Mouse (Mus musculus) ES-E14 (cell line): ENCODE measurements at regions not wholly inside any gene's neighbourhood (a gene's known extent, or its start where the extent isn't known, plus 50 kb on each side); places are given as distances from the start of the nearest gene placed in this dataset.

ENCODE experiments used
- DNase-seq: peaks from one replicate; pipeline ENCODE4 v3.0.0-alpha.2; 2013; ENCODE audit warnings: low read depth, low spot score
- H3K27ac ChIP-seq: 2 replicates; pipeline ENCODE4 v1.5.1; 2012; ENCODE audit warnings: low read depth, mild to moderate bottlenecking, low read length, moderate library complexity, mixed read lengths; ENCODE audit not compliant: poor library complexity, insufficient read depth, severe bottlenecking
- H3K36me3 ChIP-seq: 2 replicates; pipeline ENCODE4 v1.6.1; 2012; ENCODE audit warnings: mild to moderate bottlenecking, low read length, moderate library complexity, mixed read lengths; ENCODE audit not compliant: control insufficient read depth, poor library complexity, insufficient read depth, severe bottlenecking
- H3K4me1 ChIP-seq, 2 experiments: fragments of 150-350 bp in 1 of 2; sonication (generic) in 1 of 2; 2 replicates each; pipeline ENCODE4 v1.6.1; 2012; ENCODE audit warnings: low read length in 2 of 2, mild to moderate bottlenecking in 1 of 2, mixed read lengths in 1 of 2; ENCODE audit not compliant: control insufficient read depth in 2 of 2, insufficient read depth in 2 of 2, poor library complexity in 1 of 2
- H3K4me3 ChIP-seq, 2 experiments: fragments of 150-350 bp in 1 of 2; sonication (generic) in 1 of 2; 2 replicates each; pipeline ENCODE4 v1.5.1; 2012; ENCODE audit warnings: low read length in 2 of 2, low read depth in 1 of 2, mild to moderate bottlenecking in 1 of 2, mixed read lengths in 1 of 2; ENCODE audit not compliant: insufficient read depth in 1 of 2, poor library complexity in 1 of 2, severe bottlenecking in 1 of 2
- H3K9ac ChIP-seq: 2 replicates; pipeline ENCODE4 v1.6.1; 2012; ENCODE audit warnings: low read depth, mild to moderate bottlenecking, low read length, mixed read lengths; ENCODE audit not compliant: poor library complexity, insufficient read depth, severe bottlenecking
- H3K9me3 ChIP-seq: fragments of 150-350 bp; sonication (generic); 2 replicates; pipeline ENCODE4 v1.6.1; 2012; ENCODE audit warnings: low read depth, mild to moderate bottlenecking, low read length; ENCODE audit not compliant: control insufficient read depth, insufficient read depth
- CHD2 ChIP-seq: IDR thresholded peaks from 2 replicates; pipeline ENCODE4 v1.6.1; 2014; ENCODE audit warnings: mild to moderate bottlenecking, low read depth, low read length, inconsistent platforms
- HCFC1 ChIP-seq: IDR thresholded peaks from 2 replicates; pipeline ENCODE4 v1.6.1; 2012; ENCODE audit warnings: low read length, inconsistent platforms, borderline replicate concordance; ENCODE audit not compliant: insufficient read depth
- MAFK ChIP-seq: IDR thresholded peaks from 2 replicates; pipeline ENCODE4 v1.6.1; 2014; ENCODE audit warnings: mild to moderate bottlenecking, low read depth, low read length, inconsistent platforms; ENCODE audit not compliant: insufficient read depth
- ZC3H11A ChIP-seq: IDR thresholded peaks from 2 replicates; pipeline ENCODE4 v1.6.1; 2012; ENCODE audit warnings: low read depth, mild to moderate bottlenecking, inconsistent platforms, low read length, borderline replicate concordance
- ZNF384 ChIP-seq: IDR thresholded peaks from 2 replicates; pipeline ENCODE4 v1.6.1; 2012; ENCODE audit warnings: low read depth, low read length, inconsistent platforms
- in situ Hi-C, 2 experiments: fragments of 600-800 bp; cut with MboI; formaldehyde crosslinking; loops; one replicate each; pipeline ENCODE4 v1.15.1; 2025; ENCODE audit warnings: low sequenced_read_pairs in 2 of 2, inconsistent platforms in 1 of 2; ENCODE audit not compliant: unreplicated experiment in 2 of 2

DNA sequence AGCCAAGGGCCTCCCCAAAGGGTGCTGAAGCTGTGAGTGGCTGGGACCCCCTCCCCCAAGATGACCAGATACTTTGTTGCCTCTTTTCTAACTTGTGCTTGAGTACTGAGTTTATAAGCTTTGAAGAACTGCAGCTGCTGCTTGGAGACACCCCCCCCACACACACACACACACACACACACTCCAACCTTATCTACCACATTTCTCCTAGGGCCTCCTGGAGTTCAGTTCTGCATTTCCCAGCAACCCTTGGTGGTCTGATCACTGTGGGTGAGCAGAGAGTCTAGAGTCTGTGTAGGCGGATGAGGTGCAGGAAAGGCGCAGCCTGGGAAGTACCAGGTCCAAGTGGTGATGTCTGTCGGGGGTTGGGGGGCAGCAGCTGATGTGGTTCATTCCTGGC is 479.3 kb downstream of the Ajap1 start:
- DNase-seq = no peak
- H3K9me3 ChIP-seq = no peaks in the 10 kb centered on the region
- H3K4me1 ChIP-seq = no peaks in the 10 kb centered on the region
- no peak overlapping the region for H3K9ac ChIP-seq
- no peak overlapping the region for H3K27ac ChIP-seq
- no peak for TF ChIP-seq ZC3H11A
- TF ChIP-seq CHD2 = no peak
- TF ChIP-seq HCFC1 = no peak
- no peak for TF ChIP-seq ZNF384
- no peak for TF ChIP-seq MAFK
- H3K4me3 ChIP-seq = no peak overlapping the region
- in situ Hi-C loops = no loop called here
- no peaks in the 10 kb centered on the region for H3K36me3 ChIP-seq

DNA sequence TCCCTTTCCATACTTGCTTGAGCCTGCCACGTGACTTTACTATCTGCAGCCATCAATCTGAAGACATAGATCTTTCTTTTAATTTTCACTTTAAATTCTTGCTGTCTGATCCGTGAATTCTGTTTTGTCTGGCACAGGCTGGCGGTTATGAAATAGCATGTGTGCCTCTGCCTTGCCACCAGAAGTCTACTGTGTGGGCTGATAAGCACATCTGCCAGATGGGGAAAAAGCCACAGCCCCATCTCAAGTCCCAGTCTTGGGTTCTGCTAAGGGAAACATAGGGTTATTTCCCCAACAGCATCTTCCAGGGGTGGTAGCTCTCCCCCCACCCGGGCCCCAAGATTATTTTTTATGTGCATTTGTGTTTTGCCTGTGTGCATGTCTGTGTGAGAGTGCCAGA is 480.1 kb downstream of the Ajap1 start:
- no peak for DNase-seq
- TF ChIP-seq HCFC1 (no peak), MAFK (no peak), CHD2 (no peak), ZNF384 (no peak), ZC3H11A (no peak)
- Histone ChIP-seq H3K4me3 (no peak overlapping the region), H3K9me3 (no peaks in the 10 kb centered on the region), H3K9ac (no peak overlapping the region), H3K4me1 (no peaks in the 10 kb centered on the region), H3K36me3 (no peaks in the 10 kb centered on the region), H3K27ac (no peak overlapping the region)
- in situ Hi-C loops = no loop called here

DNA sequence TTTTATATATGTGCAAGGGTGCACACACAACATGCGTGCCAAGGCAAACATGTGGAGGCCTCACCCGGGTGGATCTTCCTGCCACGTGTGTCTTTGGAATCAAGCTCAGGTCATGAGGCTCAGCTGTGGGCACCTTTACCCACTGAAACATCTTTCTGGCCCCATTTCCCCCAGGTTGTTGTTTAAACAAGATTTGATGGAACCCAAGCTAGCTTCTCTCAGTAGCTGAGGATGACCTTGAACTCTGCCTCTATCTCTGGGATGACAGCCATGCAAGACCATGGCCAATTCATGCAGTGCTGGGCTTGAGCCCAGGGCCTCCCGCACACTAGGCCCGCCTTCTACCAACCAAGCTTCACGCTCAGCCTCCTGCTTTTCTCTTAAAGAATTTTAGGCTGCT is 480.9 kb downstream of the Ajap1 start:
- no peaks in the 10 kb centered on the region for H3K4me1 ChIP-seq
- H3K36me3 ChIP-seq = no peaks in the 10 kb centered on the region
- H3K27ac ChIP-seq = no peak overlapping the region
- no peak for DNase-seq
- no peak for TF ChIP-seq ZC3H11A
- TF ChIP-seq MAFK = no peak
- TF ChIP-seq CHD2 = no peak
- no peak for TF ChIP-seq ZNF384
- TF ChIP-seq HCFC1 = no peak
- in situ Hi-C loops = no loop called here
- no peak overlapping the region for H3K9ac ChIP-seq
- no peaks in the 10 kb centered on the region for H3K9me3 ChIP-seq
- no peak overlapping the region for H3K4me3 ChIP-seq

DNA sequence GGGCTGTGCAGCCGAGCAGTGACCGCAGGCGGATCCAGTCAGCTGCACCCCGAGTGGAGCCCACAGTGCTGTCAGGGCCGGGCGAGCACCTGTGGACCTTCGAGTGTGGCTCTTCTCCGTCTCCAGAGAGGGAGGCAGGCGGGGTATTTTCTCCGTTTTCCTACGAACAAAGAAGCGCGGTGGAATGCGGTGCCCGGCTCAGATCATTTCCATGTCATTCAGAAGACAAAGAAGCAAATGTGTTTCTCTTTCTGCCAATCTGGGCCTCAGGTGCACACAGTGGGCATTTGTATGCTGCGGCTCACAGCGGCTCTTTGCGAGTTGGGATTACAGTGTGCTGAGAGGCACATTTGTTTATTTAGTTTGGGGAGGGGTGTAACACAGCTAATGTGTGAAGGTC is 483.1 kb downstream of the Ajap1 start:
- Histone ChIP-seq H3K36me3 (no peaks in the 10 kb centered on the region), H3K4me3 (0 out of 4 replicates have a peak overlapping the region, but pooled peaks have one; percentile 5 to 21), H3K9me3 (no peaks in the 10 kb centered on the region), H3K27ac (no peak overlapping the region), H3K9ac (no peak overlapping the region), H3K4me1 (no peaks in the 10 kb centered on the region; a peak in 1 of 4 replicates)
- in situ Hi-C loops = no loop called here
- DNase-seq = no peak
- TF ChIP-seq ZC3H11A (no peak), MAFK (no peak), CHD2 (no peak), HCFC1 (no peak), ZNF384 (no peak)

DNA sequence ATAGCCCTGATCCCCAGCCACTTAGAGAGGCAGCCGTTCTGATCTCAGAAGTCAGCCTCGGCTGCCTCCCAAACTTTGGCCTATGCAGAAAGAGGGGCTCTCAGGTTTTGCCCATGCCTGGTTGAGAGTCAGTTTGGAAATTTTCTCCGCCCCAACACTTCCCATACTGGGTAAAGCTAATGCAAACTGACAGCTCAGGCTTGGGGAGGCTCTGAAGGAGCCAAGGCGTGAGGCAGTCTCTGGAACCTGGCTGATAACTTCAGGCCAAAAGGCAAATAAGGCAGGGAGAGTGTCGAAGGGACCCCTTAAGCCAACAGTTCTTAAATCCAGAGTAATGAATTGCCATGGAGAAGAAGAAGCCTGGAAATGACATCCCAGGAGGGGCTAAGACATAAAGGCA is 485.4 kb downstream of the Ajap1 start:
- in situ Hi-C loops = no loop called here
- TF ChIP-seq ZC3H11A (no peak), CHD2 (no peak), ZNF384 (no peak), HCFC1 (no peak), MAFK (no peak)
- Histone ChIP-seq H3K9me3 (no peaks in the 10 kb centered on the region), H3K4me3 (no peak overlapping the region), H3K4me1 (peaks cover 0 to 4% of the 10 kb centered on the region in 2 experiments; a peak in 2 of 4 replicates), H3K27ac (no peak overlapping the region), H3K9ac (no peak overlapping the region), H3K36me3 (no peaks in the 10 kb centered on the region)
- no peak for DNase-seq
